Mouse (Mus musculus): ENCODE results near the gene Wnk4.

The Wnk4 gene

DNA sequence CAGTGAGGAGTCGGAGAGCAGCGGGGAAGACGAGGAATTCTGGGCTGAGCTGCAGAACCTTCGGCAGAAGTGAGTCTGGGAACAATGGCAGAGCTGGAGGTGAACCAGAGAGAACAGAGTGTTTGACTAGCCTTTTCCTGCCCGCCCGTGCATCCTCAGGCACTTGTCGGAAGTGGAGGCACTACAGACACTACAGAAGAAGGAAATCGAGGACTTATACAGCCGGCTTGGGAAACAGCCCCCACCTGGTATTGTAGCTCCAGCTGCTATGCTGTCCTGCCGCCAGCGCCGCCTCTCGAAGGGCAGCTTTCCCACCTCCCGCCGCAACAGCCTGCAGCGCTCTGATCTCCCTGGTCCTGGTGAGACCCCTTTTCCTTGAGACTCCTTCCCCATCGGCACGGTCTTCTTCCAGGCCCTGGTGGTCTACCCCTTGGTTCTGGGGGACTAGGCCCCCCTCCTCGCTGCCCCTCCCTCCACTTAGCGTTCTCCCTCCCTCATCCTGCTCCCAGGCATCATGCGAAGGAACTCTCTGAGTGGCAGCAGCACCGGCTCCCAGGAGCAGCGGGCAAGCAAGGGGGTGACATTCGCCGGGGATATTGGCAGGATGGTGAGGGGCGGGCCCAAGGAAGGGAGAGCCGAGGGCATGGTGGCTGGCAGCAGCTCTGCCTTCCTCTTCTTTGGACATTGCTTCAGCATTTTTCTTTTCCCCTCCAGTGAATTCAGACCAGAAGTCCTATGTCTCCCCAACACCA, 16.1 kb downstream of the Wnk4 start:
- DNase-seq, result peak in 1 of 2 experiments; percentile 77

DNA sequence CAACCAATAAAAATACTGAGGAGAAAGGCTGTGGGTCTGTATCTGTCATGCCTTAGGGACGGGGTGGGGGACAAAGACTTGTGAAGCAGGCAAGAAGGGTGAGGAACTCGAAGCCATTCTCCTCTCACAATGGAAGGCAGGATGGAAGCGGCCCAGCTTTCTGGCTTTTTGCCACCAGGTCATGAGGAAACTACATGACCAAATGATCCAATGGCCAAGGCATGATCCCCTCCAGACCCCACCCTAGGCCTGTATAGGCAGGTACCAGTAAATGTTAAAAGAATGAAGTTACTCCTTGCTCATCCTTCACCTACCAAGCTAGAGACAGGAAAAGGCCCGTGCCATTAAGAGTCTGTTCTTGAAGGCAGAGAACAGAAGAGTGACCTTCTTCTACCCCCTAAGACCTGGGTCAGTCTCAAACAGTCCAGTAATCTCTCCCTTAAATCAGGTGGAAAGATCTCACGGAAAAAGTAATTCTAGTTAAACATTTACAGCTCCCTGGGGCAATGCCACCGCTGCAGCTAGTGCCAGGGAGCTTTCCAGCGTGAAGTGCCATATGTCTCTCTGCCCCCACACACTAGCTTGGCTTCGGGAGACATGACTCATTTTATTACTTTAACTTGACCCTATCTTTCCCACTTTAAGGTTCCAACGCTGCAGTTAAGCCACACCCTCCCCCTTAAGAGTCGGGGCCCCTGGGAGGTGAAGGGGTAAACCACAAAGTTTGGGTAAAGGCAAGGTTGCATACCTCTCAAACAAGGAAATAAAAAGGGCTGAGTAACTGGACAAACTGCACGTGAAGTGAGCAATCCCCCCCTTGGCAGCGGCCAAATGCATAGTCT, 17.2 kb downstream of the Wnk4 start:
- peak; percentile 79 to 87 for DNase-seq

DNA sequence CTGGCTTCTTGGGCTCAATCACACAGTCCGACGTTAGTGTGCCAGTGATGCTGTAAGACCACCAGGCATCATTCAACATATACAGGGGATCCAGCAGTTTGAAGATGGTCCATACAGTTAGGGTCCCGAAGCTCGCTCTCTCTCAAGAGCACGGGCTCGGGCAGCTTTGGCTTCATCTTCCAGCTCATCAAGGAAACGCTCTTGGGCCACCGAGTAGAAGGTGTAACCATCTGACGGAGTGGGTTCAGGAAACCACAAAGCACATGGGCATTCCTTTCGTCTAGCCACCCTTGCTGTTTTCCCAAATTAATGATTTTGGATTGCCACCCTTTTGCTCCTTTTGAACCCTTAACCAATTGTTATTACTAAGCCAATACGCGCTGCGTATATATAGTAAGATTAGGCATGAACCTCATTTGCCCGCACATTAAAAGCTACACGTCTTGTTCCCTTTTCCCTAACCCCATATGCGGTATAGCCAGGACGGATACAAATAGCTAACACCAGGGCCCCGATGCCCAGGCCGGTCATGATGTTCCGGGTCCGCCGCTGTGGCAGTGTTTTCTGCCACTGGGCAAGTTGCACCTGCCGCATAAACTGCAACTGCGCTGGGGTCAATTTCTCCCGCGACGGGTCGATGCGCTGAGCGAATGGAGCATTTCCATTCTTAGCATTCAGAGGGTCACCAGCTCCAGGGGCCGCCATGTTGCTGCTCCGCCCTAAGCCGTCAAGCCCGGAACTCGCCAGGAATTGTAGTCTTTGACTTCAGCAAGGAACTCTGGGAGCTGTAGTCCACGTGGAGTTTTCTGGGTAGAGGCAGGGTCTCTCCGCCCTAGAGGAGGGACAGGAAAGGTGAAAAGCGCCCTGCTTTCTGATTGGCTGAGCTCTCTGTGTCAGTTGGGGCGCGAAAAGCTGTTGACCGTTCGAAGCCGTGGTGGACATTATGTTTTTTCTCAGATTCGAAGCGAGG, 18.1 kb downstream of the Wnk4 start, which contains the start of the genes Cntd1 and Coa3:
TSS of gene Cntd1 (plus strand) at position 790 of the 970 bp plus-strand sequence.
TSS of gene Coa3 (minus strand) at position 892 of the 970 bp plus-strand sequence.
- DNase-seq, result peak; percentile 90 to 94

DNA sequence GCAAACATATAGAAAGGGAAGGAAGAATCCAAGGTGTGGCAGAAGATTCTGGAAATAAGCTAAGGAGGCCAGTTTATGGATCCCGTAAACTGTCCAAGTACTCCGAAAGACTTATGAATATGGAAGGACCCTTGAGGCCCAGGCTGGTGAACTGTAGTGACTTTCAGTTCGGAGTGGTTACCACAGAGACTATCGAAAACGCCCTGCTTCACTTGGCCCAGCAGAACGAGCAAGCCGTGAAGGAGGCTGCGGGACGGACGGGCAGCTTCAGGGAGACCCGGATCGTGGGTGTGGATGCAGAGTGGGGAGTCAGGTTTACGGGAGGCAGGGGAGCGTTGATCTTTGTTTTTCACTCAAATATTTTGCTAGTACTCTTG, 18.8 kb downstream of the Wnk4 start:
- no peak for DNase-seq

DNA sequence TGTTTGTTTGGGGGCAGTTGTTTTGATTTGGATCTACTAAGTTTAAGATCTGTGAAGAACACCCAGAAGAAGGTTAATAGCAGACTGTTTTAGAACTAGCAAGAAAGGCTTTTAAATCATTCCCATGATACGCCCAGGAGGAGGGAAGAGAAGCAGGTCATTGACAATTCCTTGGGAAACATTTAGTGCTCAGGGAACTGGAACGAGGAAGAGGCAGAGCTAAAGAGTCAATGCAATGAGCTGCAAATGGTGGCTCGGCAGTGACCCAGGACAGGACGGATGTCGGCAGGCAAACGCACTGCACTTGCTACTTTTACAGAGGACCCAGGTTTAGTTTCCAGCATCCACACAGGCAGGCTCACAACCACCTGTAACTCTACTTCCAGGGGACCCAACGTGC, 20.5 kb downstream of the Wnk4 start:
- no peak for DNase-seq

DNA sequence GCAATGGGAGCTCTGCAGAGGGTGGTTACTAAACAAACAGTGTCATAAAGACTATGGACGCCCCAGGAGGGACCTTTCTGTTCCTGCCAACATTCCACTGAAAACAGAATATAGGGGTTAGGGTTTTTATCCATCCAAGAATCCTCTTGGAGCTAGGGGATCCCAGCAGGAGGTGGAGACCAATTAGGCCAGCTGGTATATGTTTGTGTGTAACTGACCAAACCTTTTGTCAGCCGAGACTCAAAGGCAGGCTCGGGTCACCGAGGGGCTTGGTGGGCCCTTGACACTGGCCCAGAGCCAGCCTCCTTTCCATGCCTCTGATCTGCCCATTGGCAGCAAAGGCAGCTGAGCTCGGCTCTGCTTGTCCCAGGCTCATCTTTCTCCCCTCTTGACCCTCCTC, 22.5 kb downstream of the Wnk4 start:
- DNase-seq, result no peak

DNA sequence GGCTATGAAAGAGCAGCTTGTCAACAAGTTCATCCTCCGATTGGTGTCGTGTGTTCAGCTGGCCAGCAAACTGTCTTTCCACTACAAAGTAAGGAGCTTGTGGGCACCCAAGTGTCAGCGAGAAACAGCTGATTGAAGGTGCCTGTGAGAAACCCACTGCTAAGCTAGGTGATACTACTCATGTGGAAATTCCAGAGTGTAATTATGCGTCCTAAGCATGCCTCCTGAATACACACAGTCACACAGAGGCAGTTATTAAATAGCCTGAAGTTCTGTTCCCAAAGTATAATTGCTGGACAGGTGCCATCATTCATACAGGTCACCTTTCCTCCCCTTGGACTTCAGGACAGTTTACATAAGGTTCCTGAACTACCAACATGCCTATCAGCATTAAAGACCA, 23.4 kb downstream of the Wnk4 start:
- peak in 1 of 2 experiments; percentile 70 for DNase-seq

DNA sequence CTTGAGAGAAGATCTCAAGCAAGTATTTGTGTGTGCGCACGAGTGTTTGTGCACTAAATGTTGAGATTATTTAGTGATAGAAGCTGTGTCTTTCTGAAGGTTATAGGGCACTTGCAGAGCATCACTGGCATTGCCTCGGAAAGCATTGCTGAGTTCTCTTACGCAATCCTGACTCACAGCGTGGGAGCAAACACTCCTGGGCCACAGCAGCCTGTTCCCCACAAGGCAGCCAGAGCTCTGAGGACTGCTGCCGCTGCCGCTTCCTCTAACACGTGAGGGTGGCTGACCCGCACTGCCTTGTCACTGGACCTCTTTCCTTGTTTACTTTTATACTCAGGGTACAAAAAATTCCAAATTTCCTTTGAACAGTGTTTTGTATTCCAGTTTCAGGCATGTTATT, 26.9 kb downstream of the Wnk4 start:
- DNase-seq, result peak in 1 of 2 experiments; percentile 65

DNA sequence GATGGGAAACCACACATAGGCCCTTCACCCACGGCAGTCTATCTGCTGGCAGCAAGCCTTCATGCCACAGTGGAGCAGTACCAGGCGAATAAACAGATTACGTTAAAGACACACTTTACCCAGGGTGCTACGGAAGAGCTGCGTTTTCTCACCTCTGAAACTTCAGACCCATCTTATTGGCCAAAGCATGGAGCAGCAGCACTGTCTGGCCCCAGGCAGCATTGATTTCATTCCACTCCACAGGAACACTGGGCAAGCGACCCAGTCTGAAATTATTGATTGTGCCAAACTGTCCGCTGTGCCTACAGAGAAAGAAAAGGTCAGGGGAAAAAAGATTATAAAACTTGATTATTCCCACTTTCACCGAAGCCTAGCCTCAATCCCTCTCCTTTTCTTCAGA, 30.9 kb downstream of the Wnk4 start:
- DNase-seq, result no peak

DNA sequence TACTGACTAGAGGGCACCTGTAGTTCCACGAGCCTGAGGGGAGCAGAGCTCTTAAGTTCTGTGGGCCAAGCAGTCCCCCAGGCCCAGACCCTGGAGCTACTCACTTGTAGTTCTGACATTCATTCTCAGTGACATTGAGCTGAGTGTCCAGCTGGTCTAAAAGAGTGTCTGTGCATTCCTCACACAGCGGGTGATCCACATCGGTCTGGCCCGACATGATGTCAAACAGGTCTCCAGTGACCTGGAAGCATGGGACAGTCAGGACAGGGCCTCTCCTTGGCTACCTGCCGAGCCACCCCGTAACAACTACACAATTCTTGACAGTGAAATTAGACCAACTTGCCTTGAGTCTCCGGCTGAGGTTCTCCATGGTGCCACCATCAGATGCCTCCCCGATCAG, 34.8 kb downstream of the Wnk4 start:
- no peak for DNase-seq

DNA sequence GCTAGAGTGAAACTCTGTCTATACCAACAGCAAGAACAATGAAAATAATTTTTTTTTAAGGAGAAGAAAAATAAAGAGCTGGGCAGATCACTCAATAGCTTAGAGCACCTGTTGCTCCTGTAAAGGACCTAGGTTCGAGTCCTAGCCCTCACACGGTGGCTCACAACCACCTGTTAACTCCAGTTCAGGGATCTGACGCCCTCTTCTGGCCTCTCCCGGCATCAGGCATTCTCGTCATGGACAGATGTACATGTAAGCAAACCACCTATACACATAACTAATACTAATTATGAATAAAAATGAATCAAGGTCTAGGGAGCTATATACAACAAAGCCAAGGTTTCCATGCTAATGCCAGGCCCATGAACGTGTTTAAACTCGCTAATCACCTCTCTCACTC, 40.5 kb downstream of the Wnk4 start:
- no peak for DNase-seq

DNA sequence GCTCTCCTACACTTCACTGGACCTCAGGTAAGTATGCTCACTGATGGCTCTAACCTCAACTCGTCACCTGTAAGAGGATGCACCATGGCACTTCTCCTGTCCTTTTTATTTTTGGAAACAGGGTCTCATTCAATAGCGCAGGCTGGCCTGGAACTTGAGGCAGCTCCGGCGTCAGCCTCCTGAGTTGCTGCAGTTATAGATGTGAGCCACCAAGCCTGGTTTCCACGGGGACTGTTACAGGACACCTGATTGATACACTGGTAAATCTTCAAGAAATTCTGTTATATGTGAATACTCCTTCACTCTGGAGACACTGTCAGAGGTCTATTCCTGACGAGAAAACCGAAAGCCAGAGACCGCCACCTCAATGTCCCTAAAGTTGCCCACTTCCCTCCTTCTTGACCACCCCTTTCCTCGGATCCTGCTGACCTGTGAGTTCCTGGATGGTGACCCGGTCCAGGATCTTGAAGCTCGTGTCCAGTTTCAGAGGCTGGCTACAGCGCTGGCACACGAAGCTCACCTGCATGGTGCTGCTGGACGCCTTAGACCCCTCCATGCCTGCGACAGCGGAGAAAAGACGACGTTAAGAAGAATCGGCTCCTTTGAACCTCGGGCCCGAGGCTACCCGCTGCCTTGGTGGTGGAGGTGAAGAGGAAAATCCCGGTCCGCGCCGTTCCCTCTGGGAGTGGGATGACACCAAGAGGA, 41.1 kb downstream of the Wnk4 start:
- DNase-seq, result no peak

DNA sequence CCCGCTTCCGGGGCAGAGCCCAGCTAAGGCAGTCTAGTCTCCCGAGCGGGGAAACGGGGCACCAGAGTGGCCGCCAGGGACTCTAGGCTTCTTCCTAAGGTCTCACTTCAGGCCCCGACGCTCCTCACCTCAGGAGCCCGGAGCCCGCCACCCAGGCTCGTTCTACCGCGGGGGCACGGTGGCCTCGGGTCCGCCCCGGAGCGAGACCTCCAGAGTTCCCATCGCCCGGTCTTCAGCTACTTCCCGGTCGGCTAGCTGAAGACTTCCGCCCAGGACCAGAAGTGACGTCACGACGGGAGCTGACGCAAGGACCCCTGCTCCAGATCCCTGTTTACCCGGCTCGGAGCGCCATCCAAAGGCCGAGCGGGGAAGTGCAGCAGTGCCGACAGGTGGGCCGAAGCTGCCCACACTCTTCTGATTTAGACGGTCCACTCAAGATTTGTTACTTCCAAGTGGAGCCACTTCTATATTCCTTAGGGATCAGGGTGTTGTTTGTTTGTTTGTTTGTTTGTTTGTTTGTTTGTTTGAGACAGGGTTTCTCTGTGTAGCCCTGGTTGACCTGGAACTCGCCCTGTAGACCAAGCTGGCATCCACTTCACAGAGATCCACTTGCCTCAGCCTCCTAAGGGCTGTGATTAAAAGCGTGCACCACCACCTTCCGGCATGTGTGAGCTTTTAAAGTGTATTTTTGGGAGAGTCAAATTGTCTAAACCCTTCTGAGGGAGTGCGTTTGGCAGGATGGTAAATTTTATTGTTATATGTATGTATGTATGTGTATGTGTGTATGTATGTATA, 41.8 kb downstream of the Wnk4 start, which contains the start of gene Becn1:
TSS of gene Becn1 (minus strand) at position 283 of the 795 bp plus-strand sequence.
- DNase-seq, result peak; percentile 98 to 100

DNA sequence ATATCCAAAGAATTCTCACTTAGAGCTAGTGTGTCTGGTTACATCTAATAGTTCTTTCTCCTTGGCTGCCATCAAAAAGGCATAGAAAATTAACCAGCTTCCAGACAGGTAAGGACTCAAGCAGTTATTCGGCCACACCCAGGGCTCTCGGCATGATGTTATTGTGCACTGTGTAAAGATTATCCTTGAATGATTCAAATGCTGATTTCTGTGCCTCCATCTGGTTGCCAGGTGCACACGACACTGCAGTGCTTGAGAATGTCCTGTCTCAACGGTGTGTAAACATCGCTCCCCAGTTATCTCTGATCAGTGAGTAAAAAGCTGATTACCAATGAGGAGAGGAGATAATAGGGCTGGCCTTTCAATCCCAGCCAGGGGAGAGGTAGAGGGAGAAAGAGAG, 47.4 kb downstream of the Wnk4 start:
- no peak for DNase-seq

DNA sequence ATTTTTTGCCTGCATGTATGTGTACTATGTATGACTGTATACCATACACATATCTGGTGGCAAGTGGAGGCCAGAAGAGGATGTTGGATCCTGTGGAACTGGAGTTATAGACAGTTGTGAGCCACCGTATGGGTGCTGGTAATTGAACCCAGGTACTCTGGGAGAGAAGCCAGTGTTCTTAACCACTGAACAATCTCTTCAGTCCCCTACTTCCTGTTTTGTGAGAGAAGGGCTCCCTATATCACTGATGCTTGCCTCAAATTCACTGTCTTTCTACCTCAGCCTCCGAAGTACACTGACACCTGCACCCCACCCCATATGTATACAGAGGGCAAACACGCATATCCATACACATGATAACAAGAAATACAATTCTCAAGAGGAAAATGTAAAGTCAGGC, 50.7 kb downstream of the Wnk4 start:
- no peak for DNase-seq

DNA sequence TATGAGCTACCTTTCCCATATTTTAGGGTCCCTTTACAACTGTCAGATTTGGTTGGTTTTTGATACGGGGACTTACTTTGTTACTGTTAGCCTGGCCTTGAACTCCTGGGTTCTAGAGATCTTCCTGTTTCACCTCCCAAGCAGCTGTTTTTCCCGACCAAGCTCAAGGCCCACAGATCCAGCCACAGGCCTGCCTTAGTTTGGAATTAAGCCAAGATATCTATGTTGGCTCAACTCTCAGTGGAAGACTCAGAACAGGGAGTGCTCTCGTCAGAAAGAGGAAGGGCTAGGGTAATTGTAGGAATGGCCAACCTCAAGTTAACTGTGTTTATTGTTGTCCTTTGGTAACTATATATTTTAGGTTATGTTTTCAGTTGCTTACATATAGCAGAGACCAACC, 51.8 kb downstream of the Wnk4 start:
- no peak for DNase-seq

DNA sequence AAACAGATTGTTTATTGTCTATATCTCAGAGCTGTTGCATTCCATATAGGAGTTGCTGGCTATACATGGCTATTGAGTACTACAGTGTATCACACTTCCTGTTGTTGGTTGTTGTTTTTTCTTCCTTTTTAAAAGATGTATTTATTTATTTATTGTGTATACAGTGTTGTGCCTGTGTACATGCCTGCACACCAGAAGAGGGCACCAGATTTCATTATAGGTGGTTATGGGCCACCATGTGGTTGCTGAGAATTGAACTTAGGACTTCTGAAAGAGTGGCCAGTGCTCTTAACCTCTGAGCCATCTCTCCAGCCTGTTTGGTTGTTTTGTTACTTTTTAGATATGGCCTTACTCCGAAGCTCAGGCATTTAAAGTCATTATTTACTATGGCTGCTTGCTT, 54.2 kb downstream of the Wnk4 start:
- no peak for DNase-seq

DNA sequence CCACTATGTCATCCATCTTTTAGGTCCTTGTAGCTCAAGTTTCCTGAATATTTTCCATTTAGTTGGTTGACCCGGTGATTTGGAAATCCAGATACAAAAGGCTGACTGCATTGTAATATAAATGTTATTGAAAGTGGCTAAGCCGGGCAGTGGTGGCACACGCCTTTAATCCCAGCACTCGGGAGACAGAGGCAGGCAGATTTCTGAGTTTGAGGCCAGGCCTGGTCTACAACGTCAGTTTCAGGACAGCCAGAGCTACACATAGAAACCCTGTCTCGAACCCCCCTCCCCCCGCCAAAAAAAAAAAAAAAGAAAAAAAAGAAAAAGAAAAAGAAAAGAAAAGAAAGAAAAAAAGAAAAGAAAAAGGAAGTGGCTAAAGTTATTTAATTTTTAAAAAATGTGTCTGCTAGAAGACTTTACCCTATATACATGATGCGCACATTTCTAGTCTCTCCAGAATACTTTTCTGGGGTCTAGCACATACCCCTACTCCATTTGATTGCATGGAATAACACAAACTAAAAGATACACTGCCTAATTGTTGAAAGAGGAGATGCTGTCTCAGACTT, 54.8 kb downstream of the Wnk4 start:
- DNase-seq, result no peak

DNA sequence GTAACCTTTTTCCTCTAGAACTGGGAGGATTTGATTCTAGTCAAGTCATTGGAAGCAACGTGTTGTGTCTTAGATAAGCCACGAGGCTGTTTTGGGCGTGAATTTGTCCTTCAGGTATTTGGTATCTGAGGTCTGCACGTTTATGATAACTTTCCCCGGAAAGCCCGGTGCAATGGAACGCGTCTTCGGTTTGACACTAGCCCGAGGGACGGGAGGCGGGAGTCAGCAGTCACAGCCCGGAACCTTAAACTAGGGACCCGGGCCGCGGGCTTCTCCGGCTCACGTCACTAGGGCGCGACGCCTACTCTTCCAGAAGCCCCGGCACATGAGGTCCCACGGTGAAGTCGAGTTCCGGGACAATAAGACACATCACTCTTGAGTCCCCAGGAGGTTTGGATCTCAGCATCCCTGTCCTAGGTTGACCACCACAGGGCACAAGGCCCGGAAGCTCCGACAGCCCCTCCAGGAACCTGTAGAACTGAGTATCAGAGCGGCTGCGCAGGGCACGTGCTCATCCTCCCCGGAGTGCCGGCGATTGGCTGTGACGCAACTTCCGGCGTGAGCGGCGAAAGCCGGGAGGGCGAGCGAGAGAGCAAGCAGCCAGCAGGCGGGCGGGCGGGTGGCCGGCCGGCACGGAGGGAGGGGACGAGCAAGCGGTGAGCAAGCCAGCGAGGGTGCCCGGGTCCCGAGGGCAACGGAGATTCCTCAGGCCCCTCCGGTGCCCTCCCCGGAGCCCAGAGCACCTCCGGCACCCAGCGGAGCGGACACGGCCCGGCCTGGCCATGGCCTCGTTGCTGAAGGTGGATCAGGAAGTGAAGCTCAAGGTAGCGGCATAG, 55.5 kb downstream of the Wnk4 start, which contains the start of gene Psme3:
TSS of gene Psme3 (plus strand) at position 549 of the 836 bp plus-strand sequence.
- peak; percentile 94 to 96 for DNase-seq

DNA sequence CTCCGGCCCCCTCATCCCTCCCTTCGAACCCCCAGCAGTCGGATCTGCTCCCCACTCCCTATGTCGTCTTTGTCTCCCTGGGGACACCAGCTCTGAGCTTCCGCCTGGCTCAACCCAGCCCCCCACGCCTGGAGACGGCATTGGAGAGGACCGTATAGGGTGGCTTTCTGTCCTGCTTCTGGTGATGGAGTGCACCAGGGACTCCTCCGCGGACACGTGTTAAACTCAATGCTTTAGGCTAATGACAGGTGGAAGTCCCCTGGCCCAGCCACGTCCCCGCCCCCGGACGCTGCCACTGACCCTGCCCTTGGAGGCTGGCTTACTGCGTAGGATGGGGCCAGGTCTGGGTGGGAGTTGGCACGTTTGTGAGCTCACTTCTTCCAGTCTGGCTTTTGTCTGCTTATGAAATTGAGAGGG, 56.1 kb downstream of the Wnk4 start:
- peak in 1 of 2 experiments; percentile 61 for DNase-seq
